Mouse (Mus musculus) ES-E14 (cell line): ENCODE results near the gene Bola1. TPM values are rescaled to one million over a fixed set of nuclear protein-coding genes. Genes with fewer than 3 reads are reported as not detected.
"Not testable (repeated sequence)": the region's sequence is repeated elsewhere in the genome, so short reads cannot be mapped to it uniquely, and the experiment has no call there.

Source experiments
- DNase-seq: peaks from one replicate; pipeline ENCODE4 v3.0.0-alpha.2; 2013; ENCODE audit warnings: low read depth, low spot score
- H3K27ac ChIP-seq: 2 replicates; pipeline ENCODE4 v1.5.1; 2012; ENCODE audit warnings: low read depth, mild to moderate bottlenecking, low read length, moderate library complexity, mixed read lengths; ENCODE audit not compliant: poor library complexity, insufficient read depth, severe bottlenecking
- H3K36me3 ChIP-seq: 2 replicates; pipeline ENCODE4 v1.6.1; 2012; ENCODE audit warnings: mild to moderate bottlenecking, low read length, moderate library complexity, mixed read lengths; ENCODE audit not compliant: control insufficient read depth, poor library complexity, insufficient read depth, severe bottlenecking
- H3K4me1 ChIP-seq, 2 experiments: fragments of 150-350 bp in 1 of 2; sonication (generic) in 1 of 2; 2 replicates each; pipeline ENCODE4 v1.6.1; 2012; ENCODE audit warnings: low read length in 2 of 2, mild to moderate bottlenecking in 1 of 2, mixed read lengths in 1 of 2; ENCODE audit not compliant: control insufficient read depth in 2 of 2, insufficient read depth in 2 of 2, poor library complexity in 1 of 2
- H3K4me3 ChIP-seq, 2 experiments: fragments of 150-350 bp in 1 of 2; sonication (generic) in 1 of 2; 2 replicates each; pipeline ENCODE4 v1.5.1; 2012; ENCODE audit warnings: low read length in 2 of 2, low read depth in 1 of 2, mild to moderate bottlenecking in 1 of 2, mixed read lengths in 1 of 2; ENCODE audit not compliant: insufficient read depth in 1 of 2, poor library complexity in 1 of 2, severe bottlenecking in 1 of 2
- H3K9ac ChIP-seq: 2 replicates; pipeline ENCODE4 v1.6.1; 2012; ENCODE audit warnings: low read depth, mild to moderate bottlenecking, low read length, mixed read lengths; ENCODE audit not compliant: poor library complexity, insufficient read depth, severe bottlenecking
- H3K9me3 ChIP-seq: fragments of 150-350 bp; sonication (generic); 2 replicates; pipeline ENCODE4 v1.6.1; 2012; ENCODE audit warnings: low read depth, mild to moderate bottlenecking, low read length; ENCODE audit not compliant: control insufficient read depth, insufficient read depth
- CHD2 ChIP-seq: IDR thresholded peaks from 2 replicates; pipeline ENCODE4 v1.6.1; 2014; ENCODE audit warnings: mild to moderate bottlenecking, low read depth, low read length, inconsistent platforms
- HCFC1 ChIP-seq: IDR thresholded peaks from 2 replicates; pipeline ENCODE4 v1.6.1; 2012; ENCODE audit warnings: low read length, inconsistent platforms, borderline replicate concordance; ENCODE audit not compliant: insufficient read depth
- MAFK ChIP-seq: IDR thresholded peaks from 2 replicates; pipeline ENCODE4 v1.6.1; 2014; ENCODE audit warnings: mild to moderate bottlenecking, low read depth, low read length, inconsistent platforms; ENCODE audit not compliant: insufficient read depth
- ZC3H11A ChIP-seq: IDR thresholded peaks from 2 replicates; pipeline ENCODE4 v1.6.1; 2012; ENCODE audit warnings: low read depth, mild to moderate bottlenecking, inconsistent platforms, low read length, borderline replicate concordance
- ZNF384 ChIP-seq: IDR thresholded peaks from 2 replicates; pipeline ENCODE4 v1.6.1; 2012; ENCODE audit warnings: low read depth, low read length, inconsistent platforms
- in situ Hi-C, 2 experiments: fragments of 600-800 bp; cut with MboI; formaldehyde crosslinking; loops; one replicate each; pipeline ENCODE4 v1.15.1; 2025; ENCODE audit warnings: low sequenced_read_pairs in 2 of 2, inconsistent platforms in 1 of 2; ENCODE audit not compliant: unreplicated experiment in 2 of 2
- total RNA-seq: library from RNA; depleted of rRNA; stranded (reverse); fragments of 300-350 nt; gene quantifications from 2 replicates; pipeline ENCODE4 v1.2.3, GENCODE M21; 2012

The Bola1 gene
- total RNA-seq, 1 experiment = 76.4 TPM

GRCm38 (mm10) chr3:96245003-96245886 lies 25.7 kb upstream of the Bola1 start, which contains the start of gene Hist2h2aa1:
TSS of gene Hist2h2aa1 (plus strand) at chr3:96245497.
- H3K4me1 ChIP-seq = peaks cover 6 to 12% of the 10 kb centered on the region in 2 experiments; a peak in 3 of 4 replicates
- H3K27ac ChIP-seq = peak within 1 kb of the TSS; percentile 85
- H3K9ac ChIP-seq = peak within 1 kb of the TSS; percentile 90
- DNase-seq, H3K9me3 ChIP-seq, in situ Hi-C loops, H3K36me3 ChIP-seq: not testable (repeated sequence)
- TF ChIP-seq ZNF384 = 0 out of 2 replicates have a peak, but pooled peaks have one; percentile 21
- peak within 1 kb of the TSS; percentile 74 to 78 for H3K4me3 ChIP-seq

DNA sequence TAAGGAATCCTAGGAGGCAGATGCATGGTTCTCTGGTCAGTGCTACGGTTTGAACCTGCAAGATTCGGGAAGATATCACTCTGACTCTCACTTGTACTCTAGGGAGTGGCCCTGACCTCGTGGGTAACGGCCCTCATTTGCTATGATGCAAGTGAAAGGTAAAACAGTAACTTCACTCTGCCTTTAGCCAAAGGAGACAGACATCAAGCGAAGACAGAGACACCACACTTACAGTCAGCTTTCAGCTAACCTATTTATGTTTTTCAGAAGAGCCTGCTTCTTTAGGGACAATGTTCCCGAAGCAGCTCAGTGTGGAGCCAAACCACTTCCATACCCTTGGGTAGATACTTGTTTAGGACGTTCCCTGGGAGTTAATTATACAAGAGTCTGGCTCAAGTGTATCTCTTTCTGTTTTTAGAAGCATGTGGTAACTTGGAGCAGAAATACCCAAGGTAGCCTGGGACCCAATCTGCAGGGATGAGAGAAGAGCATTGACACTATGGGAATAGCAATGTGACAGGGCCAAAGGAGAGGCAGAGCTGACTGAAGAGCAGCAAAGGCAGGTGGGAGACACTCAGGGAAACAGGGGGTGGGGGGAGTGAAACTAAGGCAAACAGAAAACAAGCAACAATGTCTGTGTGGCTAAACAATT lies 24.5 kb upstream of the Bola1 start:
- no peaks in the 10 kb centered on the region for H3K36me3 ChIP-seq
- peak overlapping the region; percentile 63 for H3K9ac ChIP-seq
- TF ChIP-seq ZNF384 (no peak), ZC3H11A (no peak), HCFC1 (no peak), CHD2 (no peak), MAFK (no peak)
- H3K27ac ChIP-seq = peak overlapping the region; percentile 55; the same call in 1 of the 2 replicates
- DNase-seq = no peak
- in situ Hi-C loops = no loop called here
- H3K9me3 ChIP-seq = no peaks in the 10 kb centered on the region
- peak overlapping the region; percentile 74 to 78 for H3K4me3 ChIP-seq
- peaks cover 6 to 12% of the 10 kb centered on the region in 2 experiments; a peak in 3 of 4 replicates for H3K4me1 ChIP-seq

DNA sequence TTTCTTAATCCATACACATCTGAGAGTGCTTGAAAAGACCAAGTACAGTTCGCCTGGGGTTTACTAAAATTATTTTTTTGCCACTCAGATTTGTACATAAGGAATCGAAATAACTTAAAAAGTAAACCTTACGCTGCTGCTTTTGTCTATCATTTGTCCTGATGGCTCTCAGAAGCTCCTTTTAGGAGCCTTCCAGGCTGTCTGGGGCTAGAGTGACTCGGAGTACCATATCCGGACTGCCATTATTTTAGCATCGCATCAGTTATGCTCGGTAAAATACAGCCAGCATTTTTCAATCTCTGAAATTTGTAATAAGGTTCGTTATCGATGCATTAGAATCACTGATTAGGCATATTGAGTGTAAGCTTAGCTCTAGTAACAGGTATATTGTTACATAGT lies 21.3 kb upstream of the Bola1 start:
- TF ChIP-seq CHD2 (no peak), ZC3H11A (no peak), MAFK (no peak), HCFC1 (no peak)
- H3K4me1 ChIP-seq = peaks cover 6 to 17% of the 10 kb centered on the region in 2 experiments

DNA sequence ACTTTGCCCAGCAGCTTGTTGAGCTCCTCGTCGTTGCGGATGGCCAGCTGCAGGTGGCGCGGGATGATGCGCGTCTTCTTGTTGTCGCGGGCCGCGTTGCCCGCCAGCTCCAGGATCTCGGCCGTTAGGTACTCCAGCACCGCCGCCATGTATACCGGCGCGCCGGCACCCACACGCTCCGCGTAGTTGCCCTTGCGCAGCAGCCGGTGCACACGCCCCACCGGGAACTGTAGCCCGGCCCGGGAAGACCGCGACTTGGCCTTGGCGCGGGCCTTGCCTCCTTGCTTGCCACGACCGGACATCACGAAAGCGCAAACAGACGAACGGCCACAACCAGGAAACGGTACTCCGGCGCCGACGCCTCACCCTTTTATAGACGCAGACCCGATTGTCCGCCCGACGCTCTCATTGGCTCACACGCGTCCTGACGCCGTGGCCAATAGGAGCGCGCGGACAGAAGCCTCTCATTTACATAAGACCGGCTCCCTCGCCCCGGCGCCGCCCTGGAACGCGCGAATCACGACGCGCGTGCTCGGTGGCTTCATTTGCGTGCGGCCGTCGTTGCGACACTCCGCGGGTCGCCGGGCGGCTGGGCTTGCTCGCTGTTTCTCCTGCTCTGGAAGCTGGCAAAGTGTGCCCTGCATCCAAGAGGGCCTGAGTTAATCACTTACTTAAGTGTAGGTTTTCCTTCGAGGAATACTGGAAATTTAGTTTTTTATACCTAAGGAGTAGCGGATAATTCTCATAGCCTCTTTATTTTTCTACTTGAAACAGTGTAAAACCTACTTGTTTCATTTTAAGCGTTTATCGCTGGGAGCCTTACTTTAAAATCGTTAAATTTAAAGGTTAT lies 20.7 kb upstream of the Bola1 start, which contains the start of gene Hist2h2aa2:
Hist2h2aa2 (minus strand) TSS at position 328 of the 850 bp plus-strand sequence.
- H3K9me3 ChIP-seq, H3K36me3 ChIP-seq, DNase-seq, in situ Hi-C loops: not testable (repeated sequence)
- H3K9ac ChIP-seq = peak within 1 kb of the TSS; percentile 94
- H3K4me1 ChIP-seq = peaks cover 6 to 17% of the 10 kb centered on the region in 2 experiments
- H3K27ac ChIP-seq = peak within 1 kb of the TSS; percentile 97
- H3K4me3 ChIP-seq = peak within 1 kb of the TSS; percentile 67 to 73

More for the DNA sequence above, 21.3 kb upstream of the Bola1 start:
- no peak for DNase-seq
- no peaks in the 10 kb centered on the region for H3K36me3 ChIP-seq
- in situ Hi-C loops = no loop called here
- peak overlapping the region in 1 of 2 experiments; percentile 52; a peak in 3 of 4 replicates for H3K4me3 ChIP-seq
- peak overlapping the region; percentile 75; the same call in 1 of the 2 replicates for H3K9ac ChIP-seq
- peak overlapping the region; percentile 48; the same call in 1 of the 2 replicates for H3K27ac ChIP-seq
- no peaks in the 10 kb centered on the region for H3K9me3 ChIP-seq

GRCm38 (mm10) chr3:96238954-96239793 lies 19.7 kb upstream of the Bola1 start, which contains the start of gene Hist2h3c2:
TSS of gene Hist2h3c2 (minus strand) at chr3:96239127.
- peak within 1 kb of the TSS; percentile 97 for H3K27ac ChIP-seq
- H3K9me3 ChIP-seq, DNase-seq, in situ Hi-C loops, H3K36me3 ChIP-seq: not testable (repeated sequence)
- H3K4me1 ChIP-seq = peaks cover 6 to 15% of the 10 kb centered on the region in 2 experiments
- peak within 1 kb of the TSS; percentile 74 to 81 for H3K4me3 ChIP-seq
- peak within 1 kb of the TSS; percentile 94 for H3K9ac ChIP-seq
